Mouse (Mus musculus) liver, embryonic 11.5 days (tissue): ENCODE results near the gene Med16. TPM values are rescaled to one million over a fixed set of nuclear protein-coding genes. Genes with fewer than 3 reads are reported as not detected.
A peak's percentile ranks its signal among the peaks of the same experiment; 100 is the strongest.

ENCODE experiments used
- ATAC-seq: fragments of 200-750 bp; cut with Nextera tagmentation; replicated peaks from 2 replicates; pipeline ENCODE4 v1.8.0; 2017; ENCODE audit warnings: moderate number of reproducible peaks, mild to moderate bottlenecking, moderate TSS enrichment, moderate library complexity; ENCODE audit not compliant: low FRiP score
- DNase-seq: peaks from one replicate; pipeline ENCODE4 v3.0.0-alpha.2; 2017; ENCODE audit warnings: low spot score
- H3K27ac ChIP-seq: fragments of 300-500 bp; sonication (generic); 2 replicates; pipeline ENCODE4 v1.5.1; 2014; ENCODE audit warnings: mild to moderate bottlenecking, low read depth, low read length, control low read depth
- H3K27me3 ChIP-seq: fragments of 300-500 bp; sonication (generic); replicated peaks from 2 replicates; pipeline ENCODE4 v1.6.1; 2014; ENCODE audit warnings: low read length, mixed read lengths; ENCODE audit not compliant: control insufficient read depth, insufficient read depth
- H3K36me3 ChIP-seq: fragments of 300-500 bp; sonication (generic); 2 replicates; pipeline ENCODE4 v1.6.1; 2014; ENCODE audit warnings: mild to moderate bottlenecking, low read length, moderate library complexity, mixed read lengths; ENCODE audit not compliant: control insufficient read depth, insufficient read depth
- H3K4me1 ChIP-seq: fragments of 300-500 bp; sonication (generic); replicated peaks from 2 replicates; pipeline ENCODE4 v1.6.1; 2014; ENCODE audit warnings: low read length, mixed read lengths; ENCODE audit not compliant: control insufficient read depth, insufficient read depth
- H3K4me2 ChIP-seq: fragments of 300-500 bp; sonication (generic); 2 replicates; pipeline ENCODE4 v1.6.1; 2014; ENCODE audit warnings: mild to moderate bottlenecking, control low read depth, moderate library complexity
- H3K4me3 ChIP-seq: fragments of 300-500 bp; sonication (generic); 2 replicates; pipeline ENCODE4 v1.5.1; 2014; ENCODE audit warnings: low read depth, low read length, control low read depth
- H3K9ac ChIP-seq: fragments of 300-500 bp; sonication (generic); 2 replicates; pipeline ENCODE4 v1.6.1; 2014; ENCODE audit warnings: low read depth, low read length, control low read depth
- H3K9me3 ChIP-seq: fragments of 300-500 bp; sonication (generic); 2 replicates; pipeline ENCODE4 v1.6.1; 2016; ENCODE audit warnings: low read length, inconsistent platforms, mixed read lengths; ENCODE audit not compliant: control insufficient read depth
- WGBS: fragments of 180-500 bp; shearing (Covaris S2); extraction: QIAGEN DNeasy Blood & Tissue Kit; methylation state at CpG from one replicate; pipeline ENCODE4 v1.1.7; 2014; 5-methylcytosine and 5-hydroxymethylcytosine counted together
- polyA plus RNA-seq: library from polyadenylated mRNA; unstranded; fragments of >200 nt; fragmentation: Nextera tagmentation; extraction: Ambion mirVana; gene quantifications from 2 replicates; pipeline ENCODE4 v1.2.1, GENCODE M21; 2014

The Med16 gene
- polyA plus RNA-seq, 1 experiment from 2014 or later = 32.6 TPM

DNA sequence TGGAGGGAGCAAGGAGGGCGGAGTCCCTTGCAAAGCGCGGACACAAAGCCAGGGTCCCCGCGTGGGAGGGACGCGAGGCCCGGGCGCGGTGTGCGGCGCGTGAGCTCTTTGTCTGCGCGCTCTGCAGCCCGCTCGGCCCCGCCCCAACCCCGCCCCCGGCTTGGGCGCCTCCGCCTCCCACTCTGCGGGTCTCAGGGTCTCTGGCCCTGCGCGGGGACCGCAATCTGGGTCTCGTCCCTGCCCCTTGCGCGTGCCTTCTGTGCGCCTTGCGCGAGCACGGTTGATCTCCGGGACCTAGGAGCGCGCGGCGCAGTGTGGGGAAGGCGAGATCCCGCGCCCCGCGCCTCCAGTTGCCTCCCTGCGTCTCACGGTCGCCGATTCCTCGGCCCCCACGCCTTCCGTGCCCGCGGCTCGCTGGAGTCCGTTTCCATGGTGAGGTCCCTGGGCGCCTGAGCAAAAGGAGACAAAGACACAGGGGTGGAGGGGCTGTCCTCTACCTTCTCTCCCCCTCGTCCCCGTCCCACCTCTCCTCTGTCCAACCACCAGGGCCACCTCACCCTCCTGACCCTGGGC lies 34.3 kb downstream of the Med16 start, which contains the start of the genes Prtn3 and Plppr3:
Gene Prtn3, plus strand, starts transcription at position 187 of the 573 bp plus-strand sequence.
Gene Plppr3, minus strand, starts transcription at position 345 of the 573 bp plus-strand sequence.
- Histone ChIP-seq H3K9me3 (no peaks in the 10 kb centered on the region), H3K9ac (peak within 1 kb of the TSS; percentile 58), H3K4me2 (peak within 1 kb of the TSS; percentile 75), H3K27me3 (peaks cover 11% of the 10 kb centered on the region), H3K4me3 (peak within 1 kb of the TSS; percentile 53), H3K4me1 (peaks cover 16% of the 10 kb centered on the region), H3K36me3 (no peaks in the 10 kb centered on the region), H3K27ac (peak within 1 kb of the TSS; percentile 32)
- ATAC-seq (peak; percentile 46; the same call in 1 of the 2 replicates), DNase-seq (peak; percentile 66)
- WGBS = 2% methylated on average over 57 of the region's 57 CpGs

- 4% methylated on average over 22 of the region's 26 CpGs for WGBS
- peak overlapping the region; percentile 58 for H3K9ac ChIP-seq
- ATAC-seq = peak; percentile 10; the same call in 1 of the 2 replicates
- peak overlapping the region; percentile 2; the same call in 1 of the 2 replicates for H3K27ac ChIP-seq
- H3K4me3 ChIP-seq = peak overlapping the region; percentile 53
- H3K9me3 ChIP-seq = no peaks in the 10 kb centered on the region
- peaks cover 11% of the 10 kb centered on the region for H3K27me3 ChIP-seq
- no peaks in the 10 kb centered on the region for H3K36me3 ChIP-seq
- peaks cover 16% of the 10 kb centered on the region for H3K4me1 ChIP-seq
- peak; percentile 34 for DNase-seq
- H3K4me2 ChIP-seq = peak overlapping the region; percentile 75
These were observed 34.9 kb downstream of the Med16 start for GRCm38 (mm10) chr10:79873715-79874289.

- H3K9me3 ChIP-seq = no peaks in the 10 kb centered on the region
- no peak overlapping the region for H3K9ac ChIP-seq
- H3K36me3 ChIP-seq = no peaks in the 10 kb centered on the region
- no peak overlapping the region for H3K27ac ChIP-seq
- peak overlapping the region; percentile 75 for H3K4me2 ChIP-seq
- peak overlapping the region; percentile 53 for H3K4me3 ChIP-seq
- peaks cover 11% of the 10 kb centered on the region for H3K27me3 ChIP-seq
- peaks cover 16% of the 10 kb centered on the region for H3K4me1 ChIP-seq
- 12% methylated on average over 6 of the region's 6 CpGs for WGBS
- ATAC-seq = no peak
- no peak for DNase-seq
These were observed 35.4 kb downstream of the Med16 start for GRCm38 (mm10) chr10:79873313-79873712.

DNA sequence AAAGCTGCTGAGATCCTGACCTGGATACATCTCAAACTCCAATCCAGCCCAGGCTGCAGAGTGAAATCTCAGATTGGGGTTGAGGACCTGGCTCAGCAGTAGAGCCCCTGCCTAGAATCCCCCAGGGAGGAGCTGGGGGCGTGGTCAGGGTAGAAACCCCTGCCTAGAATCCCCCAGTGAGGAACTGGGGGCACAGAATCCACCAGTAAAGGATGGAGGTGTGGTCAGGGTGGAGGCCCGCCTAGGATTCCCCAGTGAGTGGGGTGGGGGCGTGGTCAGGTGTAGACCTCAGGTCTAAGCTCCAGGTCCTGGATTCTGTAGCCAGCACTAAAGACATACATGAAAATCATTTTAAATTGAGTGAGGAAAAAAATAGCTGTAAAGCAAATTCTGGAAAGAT lies 35.9 kb downstream of the Med16 start:
- peak overlapping the region; percentile 75 for H3K4me2 ChIP-seq
- H3K4me1 ChIP-seq = peaks cover 16% of the 10 kb centered on the region
- H3K9ac ChIP-seq = no peak overlapping the region
- ATAC-seq (no peak), DNase-seq (no peak)
- H3K36me3 ChIP-seq = no peaks in the 10 kb centered on the region
- WGBS = 37% methylated on average over 3 of the region's 3 CpGs
- H3K4me3 ChIP-seq = peak overlapping the region; percentile 0; the same call in 1 of the 2 replicates
- no peak overlapping the region for H3K27ac ChIP-seq
- H3K9me3 ChIP-seq = no peaks in the 10 kb centered on the region
- H3K27me3 ChIP-seq = peaks cover 11% of the 10 kb centered on the region

DNA sequence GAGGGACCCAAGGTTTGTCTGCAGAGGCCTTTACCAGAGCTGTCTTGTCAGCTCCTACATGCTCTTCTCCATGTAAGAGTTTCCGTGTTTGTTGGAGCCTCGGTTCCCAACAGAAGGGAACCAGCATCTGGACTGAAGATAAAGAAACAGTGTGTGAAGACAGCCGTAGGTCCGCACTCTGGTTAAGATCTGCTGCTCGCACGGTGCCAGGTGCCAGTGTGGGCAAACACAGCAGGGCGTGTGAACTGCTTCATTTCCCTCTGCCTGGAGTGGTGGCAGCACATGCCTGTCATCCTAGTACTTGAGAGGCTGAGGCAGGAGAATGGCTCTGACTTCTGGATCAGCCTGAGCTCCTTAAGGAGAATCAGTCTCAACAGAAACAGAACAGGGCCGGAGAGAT lies 36.9 kb downstream of the Med16 start:
- H3K9me3 ChIP-seq = no peaks in the 10 kb centered on the region
- H3K9ac ChIP-seq = no peak overlapping the region
- ATAC-seq (no peak), DNase-seq (no peak)
- no peaks in the 10 kb centered on the region for H3K36me3 ChIP-seq
- H3K4me3 ChIP-seq = no peak overlapping the region
- 87% methylated on average over 8 of the region's 8 CpGs for WGBS
- no peak overlapping the region for H3K27ac ChIP-seq
- no peak overlapping the region for H3K4me2 ChIP-seq
- H3K27me3 ChIP-seq = peaks cover 11% of the 10 kb centered on the region
- H3K4me1 ChIP-seq = peaks cover 9% of the 10 kb centered on the region

- Histone ChIP-seq H3K27ac (no peak overlapping the region), H3K4me1 (no peaks in the 10 kb centered on the region; the same call in 1 of the 2 replicates), H3K9ac (no peak overlapping the region), H3K36me3 (peaks cover 22% of the 10 kb centered on the region), H3K27me3 (no peaks in the 10 kb centered on the region), H3K9me3 (no peaks in the 10 kb centered on the region), H3K4me2 (no peak overlapping the region), H3K4me3 (no peak overlapping the region)
- WGBS = 81% methylated on average over 11 of the region's 11 CpGs
- ATAC-seq (no peak), DNase-seq (no peak)
These were observed 42.1 kb downstream of the Med16 start for GRCm38 (mm10) chr10:79866601-79867000.

GRCm38 (mm10) chr10:79865801-79866295 lies 42.9 kb downstream of the Med16 start:
- 78% methylated on average over 19 of the region's 19 CpGs for WGBS
- no peak overlapping the region for H3K27ac ChIP-seq
- DNase-seq = no peak
- H3K4me1 ChIP-seq = no peaks in the 10 kb centered on the region; the same call in 1 of the 2 replicates
- no peaks in the 10 kb centered on the region for H3K9me3 ChIP-seq
- no peak overlapping the region for H3K4me2 ChIP-seq
- ATAC-seq = no peak
- H3K27me3 ChIP-seq = no peaks in the 10 kb centered on the region
- H3K9ac ChIP-seq = no peak overlapping the region
- H3K4me3 ChIP-seq = no peak overlapping the region
- H3K36me3 ChIP-seq = peaks cover 30% of the 10 kb centered on the region

- H3K36me3 ChIP-seq = peaks cover 36% of the 10 kb centered on the region
- ATAC-seq = peak; percentile 38; the same call in 1 of the 2 replicates
- no peak overlapping the region for H3K27ac ChIP-seq
- WGBS = 61% methylated on average over 12 of the region's 12 CpGs
- no peaks in the 10 kb centered on the region for H3K27me3 ChIP-seq
- no peak overlapping the region for H3K9ac ChIP-seq
- H3K9me3 ChIP-seq = no peaks in the 10 kb centered on the region
- no peak overlapping the region for H3K4me3 ChIP-seq
- DNase-seq = peak; percentile 64
- no peaks in the 10 kb centered on the region; the same call in 1 of the 2 replicates for H3K4me1 ChIP-seq
- no peak overlapping the region for H3K4me2 ChIP-seq
These were observed 43.5 kb downstream of the Med16 start for GRCm38 (mm10) chr10:79865189-79865601.
